Mouse (Mus musculus) small intestine, adult 2 months (tissue): ENCODE results near the gene Bcl2l13.

Experiments used
- CTCF ChIP-seq: fragments of 200-500 bp; IDR thresholded peaks from 2 replicates; pipeline ENCODE4 v1.5.1; 2012; ENCODE audit warnings: low read depth, mild to moderate bottlenecking, control low read depth, inconsistent platforms, low read length, moderate library complexity, mixed read lengths; ENCODE audit not compliant: insufficient replicate concordance, insufficient read length; ENCODE audit errors: extremely low read depth
- POLR2A ChIP-seq: fragments of 200-500 bp; IDR thresholded peaks from 2 replicates; pipeline ENCODE4 v1.6.1; 2012; ENCODE audit warnings: low read depth, mild to moderate bottlenecking, control low read depth, inconsistent platforms, low read length, moderate library complexity

DNA sequence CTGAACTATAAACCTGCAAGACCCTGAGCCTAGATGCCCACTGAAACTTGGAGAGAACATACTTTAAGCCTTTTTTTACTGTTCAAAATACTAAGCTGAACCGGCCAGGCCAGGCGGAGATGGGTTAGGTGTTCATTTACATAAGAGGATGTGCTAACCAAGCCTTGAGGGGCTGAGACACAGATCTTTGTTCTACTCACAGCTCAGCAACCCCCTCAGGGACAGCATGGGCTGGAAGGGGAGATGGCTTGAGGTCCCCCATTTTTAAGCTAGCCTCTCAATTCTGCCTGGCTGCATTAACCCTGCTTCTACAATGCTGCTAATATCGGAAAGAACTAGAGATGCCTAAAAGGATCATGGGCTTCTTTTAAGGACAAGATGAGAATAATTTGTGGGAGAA is 103.8 kb downstream of the Bcl2l13 start:
- TF ChIP-seq CTCF, result no peak
- no peak for TF ChIP-seq POLR2A
